Mouse (Mus musculus) lung, adult 2 months (tissue): ENCODE measurements around the gene Nuak2.

Experiments
- CTCF ChIP-seq: fragments of 200-500 bp; IDR thresholded peaks from 2 replicates; pipeline ENCODE4 v1.5.1; 2011; ENCODE audit warnings: mild to moderate bottlenecking, low read length, control low read depth; ENCODE audit not compliant: insufficient read depth
- POLR2A ChIP-seq: fragments of 200-500 bp; IDR thresholded peaks from 2 replicates; pipeline ENCODE4 v1.6.1; 2011; ENCODE audit warnings: low read depth, mild to moderate bottlenecking, control low read depth, low read length, borderline replicate concordance; ENCODE audit errors: extremely low read depth

- TF ChIP-seq CTCF = no peak
- TF ChIP-seq POLR2A = no peak
Observed at GRCm38 (mm10) chr1:132310754-132311153, 5.2 kb upstream of the Nuak2 start.
